Mouse (Mus musculus) bone marrow, adult 2 months (tissue): ENCODE results near the gene Gfer.

Source experiments
- CTCF ChIP-seq: fragments of 200-500 bp; IDR thresholded peaks from 2 replicates; pipeline ENCODE4 v1.5.1; 2011; ENCODE audit warnings: low read length, control low read depth; ENCODE audit not compliant: control insufficient read depth, insufficient read depth
- POLR2A ChIP-seq: fragments of 200-500 bp; IDR thresholded peaks from 2 replicates; pipeline ENCODE4 v1.6.1; 2011; ENCODE audit warnings: low read depth, mild to moderate bottlenecking, control low read depth, low read length, borderline replicate concordance; ENCODE audit not compliant: control insufficient read depth

- TF ChIP-seq CTCF (no peak), POLR2A (no peak)
Measured at GRCm38 (mm10) chr17:24717943-24718342, 22.0 kb upstream of the Gfer start, which contains the start of the genes Rnf151 and Rps2.
